Mouse (Mus musculus): Measurements from ENCODE around the gene Mylk3.

GRCm38 (mm10) chr8:85435736-85436135, 49.6 kb upstream of the Mylk3 start:
- TF ChIP-seq CTCF (IDR thresholded peaks at IDR 0.05; ENCODE audit: low read depth) = no peak
- TF ChIP-seq EP300 (IDR thresholded peaks at IDR 0.05; ENCODE audit: low read depth) = no peak
